8 mouse cellular contexts compared by ENCODE assay signal in genomic region chr6:92941756-92942420, GRCm38 (mm10). TPM values are rescaled to one million over a fixed set of nuclear protein-coding genes. Genes with fewer than 3 reads are reported as not detected.
DNase-seq lines count a peak whose midpoint lies in the region; ATAC-seq and TF ChIP-seq lines count a peak whose summit lies in the region.

No protein-coding gene starts in this region.

- H3K36me3 ChIP-seq in C2C12 (ENCODE audit: control insufficient read depth, insufficient read depth), result no peaks in the 10 kb centered on the region
- H3K36me3 ChIP-seq in stomach, embryonic 15.5 days, result no peaks in the 10 kb centered on the region

- H3K4me2 ChIP-seq in stomach, embryonic 15.5 days, result peak overlapping the region; percentile 89

- peak overlapping the region; percentile 70 for H3K27ac ChIP-seq in stomach, embryonic 15.5 days

- no peak for ATAC-seq in stomach, embryonic 15.5 days (ENCODE audit: insufficient read depth, low FRiP score, low read depth)

- peaks cover 7% of the 10 kb centered on the region for H3K27me3 ChIP-seq in C2C12 (ENCODE audit: control insufficient read depth, insufficient read depth, insufficient read length)
- H3K27me3 ChIP-seq in stomach, embryonic 15.5 days (replicated peaks), result no peaks in the 10 kb centered on the region

- under 1% methylated on average over 30 of the region's 30 CpGs for WGBS in stomach, embryonic 15.5 days

- H3K79me3 ChIP-seq in C2C12 (ENCODE audit: low read depth), result no peaks in the 10 kb centered on the region

- peaks cover 6% of the 10 kb centered on the region; the same call in 1 of the 2 replicates for H3K4me1 ChIP-seq in stomach, embryonic 15.5 days

- peak overlapping the region; percentile 53 for H3K9ac ChIP-seq in stomach, embryonic 15.5 days

- TF ChIP-seq CTCF in C2C12 (IDR thresholded peaks at IDR 0.05; ENCODE audit: control insufficient read depth, insufficient read depth, insufficient read length), result no peak

- H3K9me3 ChIP-seq in stomach, embryonic 15.5 days, result no peaks in the 10 kb centered on the region

- no peaks in the 10 kb centered on the region for H3K79me2 ChIP-seq in C2C12 (ENCODE audit: control insufficient read depth, insufficient read depth)

- peak; percentile 18 for DNase-seq in adrenal gland, postnatal 25 days
- DNase-seq in heart, adult 9 months (ENCODE audit: low spot score in 2 of 2), result peak; percentile 21 to 33
- DNase-seq in kidney, adult 9 months, result peak; percentile 64
- peak; percentile 29 for DNase-seq in lung, postnatal 10 days
- no peak for DNase-seq in right cerebral cortex, postnatal 25 days
- DNase-seq in thymus, postnatal 4 days, result no peak

- peak overlapping the region; percentile 18 for H3ac ChIP-seq in C2C12 (ENCODE audit: control insufficient read depth, insufficient read length, low read depth)

- no peak overlapping the region for H3K4me3 ChIP-seq in C2C12 (ENCODE audit: insufficient read depth, poor library complexity, severe bottlenecking)
- H3K4me3 ChIP-seq in stomach, embryonic 15.5 days (replicated peaks), result peak overlapping the region; percentile 69

TF ChIP-seq in C2C12, 6 proteins besides CTCF, POLR2A, EP300 and RAD21:
- no peak for TF ChIP-seq USF1 (IDR thresholded peaks at IDR 0.05; ENCODE audit: low read depth)
- TF ChIP-seq MAX (IDR thresholded peaks at IDR 0.05), result no peak
- no peak for TF ChIP-seq MYOD1 (IDR thresholded peaks at IDR 0.05; ENCODE audit: control insufficient read depth, insufficient read length, low read depth)
- TF ChIP-seq CEBPB (IDR thresholded peaks at IDR 0.05; ENCODE audit: low read depth), result no peak
- no peak for TF ChIP-seq FOSL1 (IDR thresholded peaks at IDR 0.05; ENCODE audit: insufficient read depth, low read length, poor library complexity, severe bottlenecking)
- no peak for TF ChIP-seq MYOG (IDR thresholded peaks at IDR 0.05; ENCODE audit: control insufficient read depth, extremely low read depth, insufficient read length)

RNA-seq across cellular contexts. Expression of gene Adamts9, which starts 1.4 kb away (rescaled TPM):
- 0.04 TPM for polyA plus RNA-seq in C2C12 (2012; fragmentation: generic; extraction: Trizol)
- total RNA-seq in adrenal gland, postnatal 25 days (2021), result 26.1 and 31.6 TPM in 2 replicates
- 30.6 and 45.2 TPM in 2 replicates for polyA plus RNA-seq in stomach, embryonic 15.5 days (2015; fragmentation: Nextera tagmentation; extraction: Ambion mirVana)

Comparison
In these comparisons a context has a peak if more than half of its experiments do, and no peak if none do; other contexts are left out.
1. DNase-seq: peak in adrenal gland, postnatal 25 days (single experiment), heart, adult 9 months (2 of 2), kidney, adult 9 months (single experiment) and lung, postnatal 10 days (single experiment); none in right cerebral cortex, postnatal 25 days (single experiment) and thymus, postnatal 4 days (single experiment).
2. RNA of gene Adamts9, which starts 1.4 kb away (polyA plus RNA-seq): 30.6 to 45.2 TPM in stomach, embryonic 15.5 days; 0.04 TPM in C2C12 (single experiment); every median in the first group is over 10 times any median in the second.